16 mouse cellular contexts compared by ENCODE assay signal in the genomic region with DNA sequence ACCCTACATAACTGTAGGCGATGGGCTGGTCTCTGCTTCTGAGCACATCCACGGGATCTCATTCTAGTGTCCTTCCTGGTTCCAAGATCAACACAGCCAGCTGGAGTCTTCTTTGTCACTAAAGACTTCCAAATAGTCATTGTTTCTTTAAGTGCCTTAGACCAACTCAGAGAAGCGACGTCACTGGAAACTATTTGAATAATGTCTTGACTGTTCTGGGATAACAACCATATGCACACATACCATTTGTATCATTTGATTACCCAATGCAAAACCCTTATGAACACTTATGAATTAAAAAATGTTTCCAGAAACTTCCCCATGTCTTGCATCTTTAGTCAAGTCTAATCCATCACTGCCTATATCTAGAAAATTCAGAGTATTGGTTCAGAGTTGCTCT.
"Had no signal": no experiment of that assay in that cellular context is flagged by ENCODE, and none has a peak within 500 bp of the region (broad histone marks: within the 10 kb centered on the region; RNA-seq: fewer than 3 reads in every experiment).

No protein-coding gene starts in this region.

- H3K36me3 ChIP-seq: liver, embryonic 15.5 days; lung, embryonic 15.5 days; midbrain, embryonic 13.5 days; midbrain, embryonic 15.5 days; neural tube, embryonic 12.5 days; stomach, embryonic 15.5 days had no signal

- H3K27ac ChIP-seq: liver, embryonic 15.5 days; lung, embryonic 15.5 days; macrophage; midbrain, embryonic 13.5 days; midbrain, embryonic 15.5 days; neural tube, embryonic 12.5 days; stomach, embryonic 15.5 days; stomach, postnatal 0 days had no signal

- ATAC-seq: liver, postnatal 0 days; midbrain, embryonic 13.5 days; midbrain, embryonic 15.5 days had no signal

- DNase-seq: liver, postnatal 0 days; lung, postnatal 10 days; right cerebral cortex, postnatal 14 days; thymus, adult 2 months; thymus, postnatal 25 days; thymus, postnatal 4 days had no signal

- H3K4me1 ChIP-seq: megakaryocyte, embryonic 14.5 days had no signal

- H3K9me3 ChIP-seq: liver, embryonic 15.5 days; lung, embryonic 15.5 days; midbrain, embryonic 13.5 days; midbrain, embryonic 15.5 days; neural tube, embryonic 12.5 days; stomach, embryonic 15.5 days had no signal

- H3K27me3 ChIP-seq: liver, embryonic 15.5 days; lung, embryonic 15.5 days; megakaryocyte, embryonic 14.5 days; midbrain, embryonic 13.5 days; midbrain, embryonic 15.5 days; neural tube, embryonic 12.5 days; stomach, embryonic 15.5 days had no signal

- H3K9ac ChIP-seq: liver, embryonic 15.5 days; liver, postnatal 0 days; lung, embryonic 15.5 days; midbrain, embryonic 13.5 days; midbrain, embryonic 15.5 days; neural tube, embryonic 12.5 days; stomach, embryonic 15.5 days had no signal

- H3K4me3 ChIP-seq: liver, embryonic 15.5 days; lung, embryonic 15.5 days; megakaryocyte, embryonic 14.5 days; midbrain, embryonic 13.5 days; midbrain, embryonic 15.5 days; neural tube, embryonic 12.5 days; stomach, embryonic 15.5 days had no signal

- H3K4me2 ChIP-seq: liver, embryonic 15.5 days; lung, embryonic 15.5 days; midbrain, embryonic 11.5 days; midbrain, embryonic 13.5 days; midbrain, embryonic 15.5 days; neural tube, embryonic 12.5 days; stomach, embryonic 15.5 days had no signal
